Mouse (Mus musculus): ENCODE measurements around the gene Capns1. TPM values are rescaled to one million over a fixed set of nuclear protein-coding genes. Genes with fewer than 3 reads are reported as not detected.

Capns1 gene
- polyA plus RNA-seq, 1 experiment from 2014 or later, result 94.5 TPM

DNA sequence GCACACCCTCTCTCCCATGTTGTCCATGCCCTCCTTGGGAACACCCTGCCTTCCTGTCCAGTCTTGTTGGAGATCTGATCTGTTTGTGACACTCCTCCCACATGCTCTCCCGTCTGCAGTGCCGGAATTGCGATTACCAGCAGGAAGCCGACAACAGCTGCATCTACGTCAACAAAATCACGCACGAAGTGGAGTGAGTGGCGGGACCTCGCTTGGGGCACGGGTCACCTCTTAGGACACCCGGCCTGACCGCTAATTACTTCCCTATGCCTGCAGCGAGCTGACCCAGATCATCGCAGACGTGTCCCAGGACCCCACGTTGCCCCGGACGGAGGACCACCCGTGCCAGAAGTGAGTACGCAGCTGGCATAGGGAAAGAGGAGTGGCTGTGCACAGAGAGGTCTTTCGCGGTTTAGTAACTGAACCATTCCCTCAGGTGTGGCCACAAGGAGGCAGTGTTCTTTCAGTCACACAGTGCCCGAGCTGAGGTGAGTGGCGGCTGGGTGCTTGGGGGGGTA lies 34.1 kb upstream of the Capns1 start:
- peak overlapping the region; percentile 79 for H3K9ac ChIP-seq (ENCODE audit: low read length)
- no peaks in the 10 kb centered on the region; the same call in 1 of the 2 replicates for H3K4me1 ChIP-seq (replicated peaks; ENCODE audit: control insufficient read depth, insufficient read depth)
- ATAC-seq (ENCODE audit: low FRiP score, low TSS enrichment) (peak; percentile 52), DNase-seq (ENCODE audit: low spot score) (peak; percentile 78)
- 0 out of 2 replicates have a peak, but pooled peaks cover 3% of the 10 kb centered on the region for H3K36me3 ChIP-seq (ENCODE audit: control insufficient read depth, insufficient read depth, low read length)
- H3K4me3 ChIP-seq (ENCODE audit: low read depth, low read length), result peak overlapping the region; percentile 71
- H3K27ac ChIP-seq (replicated peaks), result peak overlapping the region; percentile 93
- H3K27me3 ChIP-seq (ENCODE audit: control insufficient read depth, insufficient read depth, low read length), result no peaks in the 10 kb centered on the region
- TF ChIP-seq EP300 (optimal IDR thresholded peaks at IDR 0.05) (no peak), CTCF (IDR thresholded peaks at IDR 0.05; ENCODE audit: low read depth) (peak; percentile 78)
- WGBS, result 6% methylated on average over 24 of the region's 24 CpGs
- no peaks in the 10 kb centered on the region for H3K9me3 ChIP-seq (ENCODE audit: control insufficient read depth, low read length)
- H3K4me2 ChIP-seq (replicated peaks; ENCODE audit: low read depth), result peak overlapping the region; percentile 71

DNA sequence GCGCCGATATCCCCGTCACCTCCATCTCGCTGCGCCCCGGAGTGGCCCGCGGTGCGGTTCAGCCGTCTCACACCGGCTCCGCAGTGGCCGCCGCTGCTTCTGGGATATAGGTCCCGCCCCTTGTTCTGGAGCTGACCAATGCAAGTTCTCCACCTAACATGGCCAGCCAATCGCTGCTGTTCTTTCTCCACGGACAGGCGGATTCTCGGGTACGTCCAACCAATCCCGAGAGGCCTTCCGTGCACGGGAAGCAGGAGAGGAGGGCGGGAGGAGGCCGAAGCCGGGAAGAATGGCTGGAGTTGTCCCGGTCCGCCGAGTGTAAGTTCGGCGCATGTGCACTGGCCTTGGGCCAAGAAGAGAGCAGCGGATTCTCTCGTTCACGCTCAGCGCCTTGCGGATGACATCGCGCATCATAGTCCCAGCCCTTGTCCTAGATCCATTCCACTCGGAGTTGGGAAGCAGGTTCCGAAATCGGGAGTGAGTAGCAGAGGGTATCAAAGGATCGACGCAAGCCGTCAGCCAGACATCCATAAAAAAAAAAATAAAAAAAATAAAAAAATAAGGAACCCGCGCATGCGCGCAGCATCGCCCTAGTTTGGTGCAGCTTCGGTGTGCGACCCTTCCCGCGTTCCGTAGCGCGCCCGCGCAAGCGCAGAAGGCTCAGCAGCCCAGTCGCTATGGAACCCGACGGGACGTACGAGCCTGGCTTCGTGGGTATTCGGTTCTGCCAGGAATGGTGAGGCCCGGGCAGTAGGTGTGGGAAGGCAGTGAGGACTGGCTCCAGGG lies 33.3 kb upstream of the Capns1 start, which contains the start of the genes Polr2i and Tbcb:
TSS of gene Polr2i (plus strand) at position 280 of the 786 bp plus-strand sequence.
TSS of gene Tbcb (minus strand) at position 604 of the 786 bp plus-strand sequence.
- Histone ChIP-seq H3K27ac (replicated peaks) (peak within 1 kb of the TSS; percentile 93), H3K4me3 (ENCODE audit: low read depth, low read length) (peak within 1 kb of the TSS; percentile 71), H3K9me3 (ENCODE audit: control insufficient read depth, low read length) (no peaks in the 10 kb centered on the region), H3K4me2 (replicated peaks; ENCODE audit: low read depth) (peak within 1 kb of the TSS; percentile 77), H3K9ac (ENCODE audit: low read length) (peak within 1 kb of the TSS; percentile 79), H3K27me3 (ENCODE audit: control insufficient read depth, insufficient read depth, low read length) (no peaks in the 10 kb centered on the region), H3K36me3 (ENCODE audit: control insufficient read depth, insufficient read depth, low read length) (0 out of 2 replicates have a peak, but pooled peaks cover 6% of the 10 kb centered on the region), H3K4me1 (replicated peaks; ENCODE audit: control insufficient read depth, insufficient read depth) (no peaks in the 10 kb centered on the region; the same call in 1 of the 2 replicates)
- WGBS, result under 1% methylated on average over 67 of the region's 67 CpGs
- DNase-seq (ENCODE audit: low spot score), result peak; percentile 98
- TF ChIP-seq CTCF (IDR thresholded peaks at IDR 0.05; ENCODE audit: low read depth) (no peak), EP300 (optimal IDR thresholded peaks at IDR 0.05) (no peak)
- ATAC-seq (ENCODE audit: low FRiP score, low TSS enrichment), result peak; percentile 96

DNA sequence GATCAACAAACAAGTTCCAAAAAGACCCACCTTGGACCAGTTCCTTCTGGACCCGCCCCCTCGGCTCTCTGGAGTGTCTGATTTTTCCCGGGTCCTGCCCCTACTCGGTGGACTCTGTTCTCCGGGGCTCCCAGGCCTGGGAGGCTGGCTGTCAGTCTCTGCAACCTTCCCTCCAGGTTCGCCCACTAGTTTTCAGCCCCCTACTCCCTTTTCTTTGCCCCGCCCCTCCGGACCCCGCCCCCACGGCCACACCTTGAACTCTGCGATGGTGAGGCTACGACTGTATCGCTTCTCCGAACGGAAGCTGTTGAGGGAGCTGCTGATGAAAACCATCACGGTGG lies 32.7 kb upstream of the Capns1 start:
- Histone ChIP-seq H3K9me3 (ENCODE audit: control insufficient read depth, low read length) (no peaks in the 10 kb centered on the region), H3K9ac (ENCODE audit: low read length) (peak overlapping the region; percentile 71), H3K27ac (replicated peaks) (no peak overlapping the region; the same call in none of the 2 replicates), H3K4me3 (ENCODE audit: low read depth, low read length) (peak overlapping the region; percentile 71), H3K36me3 (ENCODE audit: control insufficient read depth, insufficient read depth, low read length) (peaks cover 9% of the 10 kb centered on the region; the same call in 1 of the 2 replicates), H3K4me2 (replicated peaks; ENCODE audit: low read depth) (peak overlapping the region; percentile 77), H3K27me3 (ENCODE audit: control insufficient read depth, insufficient read depth, low read length) (no peaks in the 10 kb centered on the region), H3K4me1 (replicated peaks; ENCODE audit: control insufficient read depth, insufficient read depth) (no peaks in the 10 kb centered on the region; the same call in 1 of the 2 replicates)
- ATAC-seq (ENCODE audit: low FRiP score, low TSS enrichment) (no peak), DNase-seq (ENCODE audit: low spot score) (no peak)
- TF ChIP-seq EP300 (optimal IDR thresholded peaks at IDR 0.05), result no peak
- no peak for TF ChIP-seq CTCF (IDR thresholded peaks at IDR 0.05; ENCODE audit: low read depth)
- WGBS, result under 1% methylated on average over 16 of the region's 16 CpGs

DNA sequence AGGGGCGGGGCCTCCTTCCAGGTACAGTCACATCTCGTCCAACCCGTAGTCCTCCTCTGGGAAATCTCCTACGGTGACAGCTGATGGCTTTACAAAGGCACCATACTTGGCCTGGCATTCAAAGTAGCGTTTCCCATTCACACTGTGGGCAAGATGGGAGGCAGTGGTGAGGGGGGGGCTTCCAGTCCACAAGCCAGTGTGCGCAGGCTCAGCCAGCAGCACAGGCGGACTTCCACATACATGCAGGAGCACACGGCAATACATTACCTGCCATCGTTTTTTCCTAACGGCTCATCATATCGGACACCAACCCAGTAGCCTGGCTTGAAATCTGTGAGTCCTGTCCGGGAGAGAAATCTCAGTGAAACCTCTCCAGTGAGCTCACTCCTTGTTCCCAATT lies 25.6 kb upstream of the Capns1 start:
- Histone ChIP-seq H3K36me3 (ENCODE audit: control insufficient read depth, insufficient read depth, low read length) (peaks cover 12% of the 10 kb centered on the region; the same call in 1 of the 2 replicates), H3K4me1 (replicated peaks; ENCODE audit: control insufficient read depth, insufficient read depth) (peaks cover under 1% of the 10 kb centered on the region; the same call in 1 of the 2 replicates), H3K27me3 (ENCODE audit: control insufficient read depth, insufficient read depth, low read length) (no peaks in the 10 kb centered on the region), H3K4me2 (replicated peaks; ENCODE audit: low read depth) (no peak overlapping the region), H3K4me3 (ENCODE audit: low read depth, low read length) (no peak overlapping the region), H3K9ac (ENCODE audit: low read length) (no peak overlapping the region), H3K9me3 (ENCODE audit: control insufficient read depth, low read length) (no peaks in the 10 kb centered on the region), H3K27ac (replicated peaks) (no peak overlapping the region)
- WGBS, result 91% methylated on average over 12 of the region's 12 CpGs
- TF ChIP-seq CTCF (IDR thresholded peaks at IDR 0.05; ENCODE audit: low read depth) (no peak), EP300 (optimal IDR thresholded peaks at IDR 0.05) (no peak)
- ATAC-seq (ENCODE audit: low FRiP score, low TSS enrichment) (no peak), DNase-seq (ENCODE audit: low spot score) (no peak)

DNA sequence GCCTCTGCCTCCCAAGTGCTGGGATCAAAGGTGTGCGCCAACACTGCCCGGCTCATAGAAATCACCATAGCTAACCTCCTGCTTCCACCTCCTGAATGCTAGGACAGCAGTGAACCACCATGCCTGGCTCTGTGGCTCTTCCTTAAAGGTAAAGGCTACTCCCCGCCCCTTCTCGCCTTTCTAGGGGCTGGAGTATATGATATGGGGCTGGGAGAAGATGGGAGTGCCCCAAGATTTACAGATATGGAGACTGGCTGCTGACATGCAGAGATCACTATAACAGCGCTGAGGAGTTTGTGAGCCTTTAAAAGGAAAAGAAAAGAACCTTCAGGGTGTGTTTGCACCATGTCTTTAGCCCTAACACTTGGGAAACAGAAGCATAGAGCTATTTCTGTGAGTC lies 23.6 kb upstream of the Capns1 start:
- Histone ChIP-seq H3K27me3 (ENCODE audit: control insufficient read depth, insufficient read depth, low read length) (no peaks in the 10 kb centered on the region), H3K9ac (ENCODE audit: low read length) (no peak overlapping the region), H3K4me2 (replicated peaks; ENCODE audit: low read depth) (no peak overlapping the region), H3K27ac (replicated peaks) (no peak overlapping the region), H3K4me3 (ENCODE audit: low read depth, low read length) (no peak overlapping the region), H3K4me1 (replicated peaks; ENCODE audit: control insufficient read depth, insufficient read depth) (peaks cover 3% of the 10 kb centered on the region; the same call in 1 of the 2 replicates), H3K36me3 (ENCODE audit: control insufficient read depth, insufficient read depth, low read length) (peaks cover 12% of the 10 kb centered on the region; the same call in 1 of the 2 replicates), H3K9me3 (ENCODE audit: control insufficient read depth, low read length) (no peaks in the 10 kb centered on the region)
- 91% methylated on average over 5 of the region's 5 CpGs for WGBS
- ATAC-seq (ENCODE audit: low FRiP score, low TSS enrichment) (no peak), DNase-seq (ENCODE audit: low spot score) (no peak)
- TF ChIP-seq EP300 (optimal IDR thresholded peaks at IDR 0.05), result no peak
- TF ChIP-seq CTCF (IDR thresholded peaks at IDR 0.05; ENCODE audit: low read depth), result no peak

All from stomach, postnatal 0 days (tissue).